Mouse (Mus musculus) erythroblast, embryonic 14.5 days (primary cell): ENCODE results near the gene Ntng2. TPM values are rescaled to one million over a fixed set of nuclear protein-coding genes. Genes with fewer than 3 reads are reported as not detected.

Experiments
- H3K27me3 ChIP-seq: 2 replicates; pipeline ENCODE4 v1.6.1; 2012; ENCODE audit warnings: inconsistent platforms; ENCODE audit not compliant: control insufficient read depth
- H3K36me3 ChIP-seq: 2 replicates; pipeline ENCODE4 v1.6.1; 2012; ENCODE audit warnings: mild to moderate bottlenecking, inconsistent platforms; ENCODE audit not compliant: control insufficient read depth
- H3K4me1 ChIP-seq: 2 replicates; pipeline ENCODE4 v1.6.1; 2012; ENCODE audit warnings: inconsistent platforms; ENCODE audit not compliant: control insufficient read depth
- H3K4me3 ChIP-seq: replicated peaks from 2 replicates; pipeline ENCODE3; 2012; ENCODE audit warnings: moderate library complexity, mild to moderate bottlenecking, inconsistent platforms
- H3K9me3 ChIP-seq: 2 replicates; pipeline ENCODE4 v1.6.1; 2012; ENCODE audit warnings: low read length, inconsistent platforms, mixed read lengths; ENCODE audit not compliant: control insufficient read depth
- GATA1 ChIP-seq: IDR thresholded peaks from 2 replicates; pipeline ENCODE4 v1.6.1; 2012; ENCODE audit warnings: low read length, inconsistent platforms, mixed read lengths
- TAL1 ChIP-seq: IDR thresholded peaks from 3 replicates; pipeline ENCODE4 v1.6.1; 2012; ENCODE audit warnings: low read length, inconsistent platforms, mixed read lengths
- polyA plus RNA-seq: library from polyadenylated mRNA; stranded (reverse); fragments of >175 nt; gene quantifications from 2 replicates; pipeline ENCODE4 v1.2.3, GENCODE M21; 2012

Ntng2 gene
- polyA plus RNA-seq, 1 experiment = not detected

GRCm38 (mm10) chr2:29246275-29246674 is 6.5 kb downstream of the Ntng2 start:
- Histone ChIP-seq H3K4me3 (no peak overlapping the region), H3K27me3 (peaks cover 54% of the 10 kb centered on the region), H3K36me3 (no peaks in the 10 kb centered on the region), H3K4me1 (no peaks in the 10 kb centered on the region), H3K9me3 (no peaks in the 10 kb centered on the region; the same call in 1 of the 2 replicates)
- TF ChIP-seq TAL1 (no peak), GATA1 (no peak)

- Histone ChIP-seq H3K9me3 (no peaks in the 10 kb centered on the region), H3K27me3 (peaks cover 46% of the 10 kb centered on the region), H3K36me3 (no peaks in the 10 kb centered on the region), H3K4me1 (no peaks in the 10 kb centered on the region), H3K4me3 (no peak overlapping the region)
- TF ChIP-seq TAL1 (no peak), GATA1 (no peak)
Measured at GRCm38 (mm10) chr2:29245341-29245779, 7.4 kb downstream of the Ntng2 start.

- peaks cover 4% of the 10 kb centered on the region; the same call in 1 of the 2 replicates for H3K27me3 ChIP-seq
- H3K9me3 ChIP-seq = no peaks in the 10 kb centered on the region
- no peak overlapping the region for H3K4me3 ChIP-seq
- no peak for TF ChIP-seq TAL1
- TF ChIP-seq GATA1 = no peak
- no peaks in the 10 kb centered on the region for H3K4me1 ChIP-seq
- H3K36me3 ChIP-seq = no peaks in the 10 kb centered on the region
Measured at GRCm38 (mm10) chr2:29239329-29239728, 13.5 kb downstream of the Ntng2 start.

GRCm38 (mm10) chr2:29237623-29238022 is 15.2 kb downstream of the Ntng2 start:
- Histone ChIP-seq H3K27me3 (peaks cover 4% of the 10 kb centered on the region; the same call in 1 of the 2 replicates), H3K4me1 (no peaks in the 10 kb centered on the region), H3K4me3 (no peak overlapping the region), H3K36me3 (no peaks in the 10 kb centered on the region), H3K9me3 (no peaks in the 10 kb centered on the region)
- TF ChIP-seq GATA1 = no peak
- TF ChIP-seq TAL1 = no peak

- Histone ChIP-seq H3K4me3 (no peak overlapping the region), H3K27me3 (peaks cover 4% of the 10 kb centered on the region; the same call in 1 of the 2 replicates)
- no peak for TF ChIP-seq GATA1
- no peak for TF ChIP-seq TAL1
Measured at GRCm38 (mm10) chr2:29235811-29236210, 17.0 kb downstream of the Ntng2 start.

GRCm38 (mm10) chr2:29235026-29235425 is 17.8 kb downstream of the Ntng2 start:
- H3K4me1 ChIP-seq = no peaks in the 10 kb centered on the region
- H3K9me3 ChIP-seq = no peaks in the 10 kb centered on the region
- H3K27me3 ChIP-seq = no peaks in the 10 kb centered on the region; the same call in 1 of the 2 replicates
- no peaks in the 10 kb centered on the region for H3K36me3 ChIP-seq
- no peak for TF ChIP-seq TAL1
- TF ChIP-seq GATA1 = no peak
- no peak overlapping the region for H3K4me3 ChIP-seq

More at GRCm38 (mm10) chr2:29235811-29236210, 17.0 kb downstream of the Ntng2 start:
- Histone ChIP-seq H3K4me1 (no peaks in the 10 kb centered on the region), H3K36me3 (no peaks in the 10 kb centered on the region), H3K9me3 (no peaks in the 10 kb centered on the region)

- Histone ChIP-seq H3K4me1 (no peaks in the 10 kb centered on the region), H3K27me3 (no peaks in the 10 kb centered on the region; the same call in none of the 2 replicates), H3K36me3 (no peaks in the 10 kb centered on the region), H3K4me3 (no peak overlapping the region), H3K9me3 (no peaks in the 10 kb centered on the region)
- no peak for TF ChIP-seq GATA1
- TF ChIP-seq TAL1 = no peak
Measured at GRCm38 (mm10) chr2:29234002-29234401, 18.8 kb downstream of the Ntng2 start.

- Histone ChIP-seq H3K4me3 (no peak overlapping the region), H3K36me3 (no peaks in the 10 kb centered on the region), H3K27me3 (no peaks in the 10 kb centered on the region; the same call in 1 of the 2 replicates), H3K4me1 (no peaks in the 10 kb centered on the region), H3K9me3 (no peaks in the 10 kb centered on the region)
- TF ChIP-seq GATA1 (no peak), TAL1 (no peak)
Measured at GRCm38 (mm10) chr2:29230191-29230835, 22.5 kb downstream of the Ntng2 start.

- Histone ChIP-seq H3K27me3 (no peaks in the 10 kb centered on the region; the same call in 1 of the 2 replicates), H3K4me1 (no peaks in the 10 kb centered on the region), H3K36me3 (no peaks in the 10 kb centered on the region), H3K4me3 (no peak overlapping the region), H3K9me3 (no peaks in the 10 kb centered on the region)
- TF ChIP-seq TAL1 (no peak), GATA1 (no peak)
Measured at GRCm38 (mm10) chr2:29226671-29227070, 26.1 kb downstream of the Ntng2 start.
